ENCODE assay signal across 8 mouse cellular contexts in the genomic region with DNA sequence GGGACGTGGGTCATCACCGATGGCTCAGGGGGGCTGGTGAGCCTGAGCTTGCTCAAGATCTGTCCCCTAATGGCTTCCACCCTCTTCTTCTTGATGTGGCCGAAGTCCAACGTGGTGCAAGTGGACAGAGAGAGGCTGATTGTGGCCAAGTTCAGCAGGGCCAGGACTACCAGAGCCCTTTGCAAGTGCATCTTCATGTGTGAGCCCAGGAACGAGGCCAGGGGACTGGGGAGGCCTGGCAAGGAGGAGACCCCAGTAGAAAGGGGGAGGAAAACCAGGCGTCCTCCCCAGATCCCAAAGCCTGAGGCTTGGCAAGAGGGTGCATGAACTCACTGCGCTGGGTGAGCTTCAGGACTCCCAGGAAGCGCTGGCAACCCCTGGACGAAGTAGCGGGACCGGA. TPM values are rescaled to one million over a fixed set of nuclear protein-coding genes. Genes with fewer than 3 reads are reported as not detected.
DNase-seq lines count a peak whose midpoint lies in the region; ATAC-seq and TF ChIP-seq lines count a peak whose summit lies in the region.

No protein-coding gene starts in this region.

- H3K9ac ChIP-seq in lung, embryonic 14.5 days: peak overlapping the region; percentile 80
- H3K9ac ChIP-seq in hindbrain, embryonic 14.5 days: peak overlapping the region; percentile 63
- H3K9ac ChIP-seq in midbrain, embryonic 16.5 days (ENCODE audit: low read depth, low read length): no peak overlapping the region

- peak overlapping the region; percentile 86 for H3K4me2 ChIP-seq in lung, embryonic 14.5 days
- peak overlapping the region; percentile 96 for H3K4me2 ChIP-seq in hindbrain, embryonic 14.5 days (replicated peaks)
- peak overlapping the region; percentile 97 for H3K4me2 ChIP-seq in midbrain, embryonic 16.5 days (ENCODE audit: low read length)

- H3K27ac ChIP-seq in lung, embryonic 14.5 days (ENCODE audit: low read depth): peak overlapping the region; percentile 98
- 0 out of 2 replicates have a peak overlapping the region, but pooled peaks have one; percentile 30 for H3K27ac ChIP-seq in cortical plate, adult 2 months (ENCODE audit: insufficient read depth, low read length)
- no peak overlapping the region for H3K27ac ChIP-seq in hindbrain, embryonic 14.5 days
- no peak overlapping the region for H3K27ac ChIP-seq in midbrain, embryonic 16.5 days (ENCODE audit: low read length)

- no peaks in the 10 kb centered on the region for H3K27me3 ChIP-seq in lung, embryonic 14.5 days (ENCODE audit: insufficient read depth, low read length)
- H3K27me3 ChIP-seq in hindbrain, embryonic 14.5 days (ENCODE audit: control insufficient read depth, insufficient read depth, low read length): no peaks in the 10 kb centered on the region
- H3K27me3 ChIP-seq in midbrain, embryonic 16.5 days (ENCODE audit: control insufficient read depth, insufficient read depth, low read depth, low read length): peaks cover 2% of the 10 kb centered on the region; the same call in 1 of the 2 replicates

- 0 out of 2 replicates have a peak, but pooled peaks cover 6% of the 10 kb centered on the region for H3K4me1 ChIP-seq in lung, embryonic 14.5 days (ENCODE audit: insufficient read depth)
- no peaks in the 10 kb centered on the region; the same call in 1 of the 2 replicates for H3K4me1 ChIP-seq in cortical plate, adult 2 months (ENCODE audit: control insufficient read depth, insufficient read depth, low read length)
- H3K4me1 ChIP-seq in hindbrain, embryonic 14.5 days (replicated peaks; ENCODE audit: control insufficient read depth, insufficient read depth, low read length): peaks cover 27% of the 10 kb centered on the region
- H3K4me1 ChIP-seq in midbrain, embryonic 16.5 days (ENCODE audit: control insufficient read depth, insufficient read depth, low read length): peaks cover 15% of the 10 kb centered on the region

- H3K9me3 ChIP-seq in lung, embryonic 14.5 days (ENCODE audit: low read depth, low read length): no peaks in the 10 kb centered on the region
- H3K9me3 ChIP-seq in hindbrain, embryonic 14.5 days (ENCODE audit: control insufficient read depth, low read length): no peaks in the 10 kb centered on the region
- H3K9me3 ChIP-seq in midbrain, embryonic 16.5 days (replicated peaks; ENCODE audit: control insufficient read depth, low read length, poor library complexity, severe bottlenecking): no peaks in the 10 kb centered on the region

- WGBS in lung, embryonic 14.5 days: 12% methylated on average over 11 of the region's 11 CpGs
- WGBS in hindbrain, embryonic 14.5 days: 26% methylated on average over 11 of the region's 11 CpGs
- 27% methylated on average over 11 of the region's 11 CpGs for WGBS in midbrain, embryonic 16.5 days

- H3K4me3 ChIP-seq in lung, embryonic 14.5 days (ENCODE audit: low read depth, low read length): peak overlapping the region; percentile 55
- H3K4me3 ChIP-seq in cortical plate, adult 2 months (ENCODE audit: insufficient read depth, low read length): peak overlapping the region; percentile 44
- peak overlapping the region; percentile 45 for H3K4me3 ChIP-seq in hindbrain, embryonic 14.5 days (replicated peaks; ENCODE audit: low read length)
- peak overlapping the region; percentile 55 for H3K4me3 ChIP-seq in midbrain, embryonic 16.5 days (ENCODE audit: low read depth, low read length)

- TF ChIP-seq CTCF in lung, embryonic 14.5 days (IDR thresholded peaks at IDR 0.05; ENCODE audit: low read depth): no peak
- no peak for TF ChIP-seq CTCF in cortical plate, adult 2 months (IDR thresholded peaks at IDR 0.05; ENCODE audit: extremely low read depth, insufficient read depth, low read length)

- no peak for DNase-seq in lung, embryonic 14.5 days
- DNase-seq in lung, postnatal 36 days: no peak
- no peak for DNase-seq in hindbrain, embryonic 14.5 days (ENCODE audit: low spot score)
- no peak for DNase-seq in adrenal gland, postnatal 4 days (ENCODE audit: low spot score in 2 of 2)
- no peak for DNase-seq in urinary bladder, postnatal 4 days (ENCODE audit: low spot score in 2 of 2)
- no peak for DNase-seq in ovary, adult 18-20 months (ENCODE audit: low spot score)

- no peak for TF ChIP-seq POLR2A in cortical plate, adult 2 months (IDR thresholded peaks at IDR 0.05; ENCODE audit: extremely low read depth, insufficient read depth, low read length)

- ATAC-seq in lung, embryonic 14.5 days (ENCODE audit: insufficient read depth): no peak
- ATAC-seq in hindbrain, embryonic 14.5 days (ENCODE audit: low FRiP score): no peak
- ATAC-seq in midbrain, embryonic 16.5 days: no peak

- no peaks in the 10 kb centered on the region for H3K36me3 ChIP-seq in lung, embryonic 14.5 days (ENCODE audit: insufficient read depth)
- H3K36me3 ChIP-seq in hindbrain, embryonic 14.5 days (replicated peaks; ENCODE audit: control insufficient read depth, insufficient read depth): no peaks in the 10 kb centered on the region
- H3K36me3 ChIP-seq in midbrain, embryonic 16.5 days (ENCODE audit: control insufficient read depth, insufficient read depth, low read length): no peaks in the 10 kb centered on the region

RNA-seq across cellular contexts. Expression of a gene that starts 1.1 kb away (rescaled TPM):
- 46.1 and 50.5 TPM in 2 replicates for polyA plus RNA-seq in lung, embryonic 14.5 days (2014; fragmentation: Nextera tagmentation; extraction: Ambion mirVana)
- polyA plus RNA-seq in cortical plate, adult 2 months (2012; rRNA removed): 10.0 and 10.5 TPM in 2 replicates
- 3.6 and 4.0 TPM in 2 replicates for polyA plus RNA-seq in hindbrain, embryonic 14.5 days (2014; fragmentation: Nextera tagmentation; extraction: Ambion mirVana)
- polyA plus RNA-seq in midbrain, embryonic 16.5 days (2015; fragmentation: Nextera tagmentation; extraction: Ambion mirVana): 4.0 and 4.1 TPM in 2 replicates
- 10 to 100 TPM; 19.8 to 23.4 TPM for total RNA-seq in adrenal gland, postnatal 4 days (2021)

RNA-seq across cellular contexts. Expression of a gene that starts 4.6 kb away (rescaled TPM):
- 88.1 and 88.3 TPM in 2 replicates for polyA plus RNA-seq in lung, embryonic 14.5 days (2014; fragmentation: Nextera tagmentation; extraction: Ambion mirVana)
- polyA plus RNA-seq in cortical plate, adult 2 months (2012; rRNA removed): 22.1 and 26.2 TPM in 2 replicates
- 38.2 and 53.2 TPM in 2 replicates for polyA plus RNA-seq in hindbrain, embryonic 14.5 days (2014; fragmentation: Nextera tagmentation; extraction: Ambion mirVana)
- polyA plus RNA-seq in midbrain, embryonic 16.5 days (2015; fragmentation: Nextera tagmentation; extraction: Ambion mirVana): 36.4 and 43.1 TPM in 2 replicates
- total RNA-seq in adrenal gland, postnatal 4 days (2021): 10 to 100 TPM; 30.7 to 34.2 TPM

Comparison
In these comparisons a context has a peak if more than half of its experiments do, and no peak if none do; other contexts are left out.
1. H3K27ac ChIP-seq: peak in lung, embryonic 14.5 days (single experiment) and cortical plate, adult 2 months (single experiment); none in hindbrain, embryonic 14.5 days (single experiment) and midbrain, embryonic 16.5 days (single experiment).
2. Peak in every context shown above with its lines, with median percentiles within 50 percentile points of each other: H3K4me2 ChIP-seq and H3K4me3 ChIP-seq.